Mouse (Mus musculus) cerebellum, adult 2 months (tissue): Measurements from ENCODE around the gene Samd13. TPM values are rescaled to one million over a fixed set of nuclear protein-coding genes. Genes with fewer than 3 reads are reported as not detected.
A peak's percentile ranks its signal among the peaks of the same experiment; 100 is the strongest.

ENCODE experiments used
- DNase-seq, 2 experiments: peaks; one replicate each; pipeline ENCODE4 v3.0.0; 2021
- H3K27ac ChIP-seq: fragments of 200-500 bp; 2 replicates; pipeline ENCODE4 v1.5.1; 2012; ENCODE audit warnings: low read length, control low read depth, inconsistent platforms; ENCODE audit not compliant: insufficient read depth
- H3K27me3 ChIP-seq: fragments of 200-500 bp; 2 replicates; pipeline ENCODE4 v1.6.1; 2012; ENCODE audit warnings: inconsistent platforms, mild to moderate bottlenecking, low read length, moderate library complexity; ENCODE audit not compliant: control insufficient read depth, insufficient read depth
- H3K4me1 ChIP-seq: fragments of 200-500 bp; 2 replicates; pipeline ENCODE4 v1.6.1; 2011; ENCODE audit warnings: low read length; ENCODE audit not compliant: control insufficient read depth, insufficient read depth
- H3K4me3 ChIP-seq: fragments of 200-500 bp; replicated peaks from 2 replicates; pipeline ENCODE3; 2011; ENCODE audit warnings: mild to moderate bottlenecking, low read depth, low read length, control low read depth; ENCODE audit not compliant: insufficient read depth
- CTCF ChIP-seq: fragments of 200-500 bp; IDR thresholded peaks from 2 replicates; pipeline ENCODE4 v1.5.1; 2011; ENCODE audit warnings: low read depth, mild to moderate bottlenecking, control low read depth, low read length, moderate library complexity, borderline replicate concordance; ENCODE audit not compliant: insufficient read depth
- POLR2A ChIP-seq: fragments of 200-500 bp; IDR thresholded peaks from 2 replicates; pipeline ENCODE4 v1.6.1; 2011; ENCODE audit warnings: low read length, control low read depth, borderline replicate concordance; ENCODE audit not compliant: insufficient read depth
- WGBS: fragments of 180-500 bp; shearing (Covaris S2); methylation state at CpG from one replicate; pipeline ENCODE4 v1.1.7; 2018; 5-methylcytosine and 5-hydroxymethylcytosine counted together
- polyA plus RNA-seq: library from polyadenylated mRNA; depleted of rRNA; stranded (reverse); fragments of >200 nt; gene quantifications from 2 replicates; pipeline ENCODE4 v1.2.3, GENCODE M21; 2012

The Samd13 gene
- polyA plus RNA-seq, 1 experiment, result not detected

DNA sequence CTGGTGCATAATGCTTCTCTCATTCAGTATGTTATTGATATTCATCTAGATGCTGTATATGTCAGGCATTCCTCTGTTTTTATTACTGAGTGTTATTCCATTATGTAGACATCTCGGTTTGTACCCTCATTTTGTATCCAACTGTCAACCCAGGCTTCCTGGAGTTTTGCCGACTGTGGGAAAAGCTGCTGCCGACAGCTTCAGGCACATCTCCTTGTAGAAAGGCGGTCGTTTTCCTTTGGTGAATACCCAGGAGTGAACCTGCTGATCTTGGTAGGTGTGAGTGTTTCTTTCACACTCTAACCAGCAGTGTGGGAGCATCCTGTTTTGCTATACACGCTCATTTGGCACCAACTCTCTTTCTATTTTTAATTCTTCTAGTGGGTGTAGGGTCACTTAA is 24.4 kb downstream of the Samd13 start:
- DNase-seq, result no peak
- no peak for TF ChIP-seq CTCF
- no peak for TF ChIP-seq POLR2A
- 14% methylated on average over 6 of the region's 6 CpGs for WGBS
- Histone ChIP-seq H3K27me3 (no peaks in the 10 kb centered on the region), H3K27ac (no peak overlapping the region), H3K4me1 (peaks cover 9% of the 10 kb centered on the region), H3K4me3 (no peak overlapping the region)

DNA sequence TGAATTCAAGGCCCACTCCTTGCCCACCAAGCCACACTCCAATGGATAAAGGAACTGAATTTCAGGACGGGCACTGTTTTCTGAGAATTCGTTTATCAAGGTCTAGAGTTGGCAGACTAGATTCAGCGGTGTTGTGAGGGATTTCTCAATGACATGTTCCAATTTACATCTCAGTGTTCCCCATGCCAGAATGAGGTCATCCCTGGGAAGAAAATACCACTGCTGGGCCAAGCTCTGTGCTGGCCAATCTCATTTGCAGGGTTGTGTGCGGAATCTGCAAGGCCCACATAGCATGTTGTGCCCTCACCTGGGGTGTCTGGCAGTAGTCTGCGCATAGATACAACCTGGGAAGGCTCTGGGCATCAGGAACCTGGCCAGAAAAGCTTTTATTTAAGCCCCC is 26.1 kb downstream of the Samd13 start:
- Histone ChIP-seq H3K4me1 (peaks cover 9% of the 10 kb centered on the region), H3K27me3 (no peaks in the 10 kb centered on the region), H3K4me3 (no peak overlapping the region), H3K27ac (no peak overlapping the region)
- DNase-seq, result peak; percentile 75 to 91
- TF ChIP-seq CTCF (no peak), POLR2A (no peak)
- WGBS, result 12% methylated on average over 5 of the region's 5 CpGs

DNA sequence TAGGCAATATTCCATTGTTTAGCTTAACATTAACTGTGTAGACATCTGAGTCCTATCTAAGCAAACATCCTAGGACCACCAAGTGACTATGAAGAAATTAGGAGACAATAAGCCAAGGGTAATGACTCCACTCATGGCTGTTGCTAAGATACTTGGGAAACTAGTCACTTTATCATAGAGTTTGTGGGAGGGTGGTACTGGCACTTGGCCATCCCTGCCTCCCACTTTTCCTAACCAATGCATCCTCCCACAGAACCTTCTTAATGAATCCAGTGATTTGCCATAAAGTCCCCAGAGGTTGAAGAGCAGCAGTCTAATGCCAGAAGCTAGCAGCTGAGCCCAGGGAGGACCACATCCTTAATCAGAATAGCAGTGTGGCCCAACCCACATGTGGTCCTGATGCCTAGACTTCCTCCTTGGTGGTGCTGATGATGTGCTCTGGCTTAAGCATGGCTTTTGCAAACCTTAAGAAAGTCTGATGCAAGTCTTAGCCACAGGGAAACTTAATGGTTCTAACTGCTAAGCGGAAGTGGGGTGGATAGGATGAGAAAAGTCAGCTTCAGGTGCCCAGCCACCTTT is 27.2 kb downstream of the Samd13 start:
- DNase-seq, result no peak
- no peaks in the 10 kb centered on the region for H3K27me3 ChIP-seq
- TF ChIP-seq CTCF, result no peak
- no peak for TF ChIP-seq POLR2A
- H3K4me1 ChIP-seq, result peaks cover 9% of the 10 kb centered on the region
- WGBS, result 97% methylated on average over 1 of the region's 1 CpGs
- H3K27ac ChIP-seq, result no peak overlapping the region
- no peak overlapping the region for H3K4me3 ChIP-seq

DNA sequence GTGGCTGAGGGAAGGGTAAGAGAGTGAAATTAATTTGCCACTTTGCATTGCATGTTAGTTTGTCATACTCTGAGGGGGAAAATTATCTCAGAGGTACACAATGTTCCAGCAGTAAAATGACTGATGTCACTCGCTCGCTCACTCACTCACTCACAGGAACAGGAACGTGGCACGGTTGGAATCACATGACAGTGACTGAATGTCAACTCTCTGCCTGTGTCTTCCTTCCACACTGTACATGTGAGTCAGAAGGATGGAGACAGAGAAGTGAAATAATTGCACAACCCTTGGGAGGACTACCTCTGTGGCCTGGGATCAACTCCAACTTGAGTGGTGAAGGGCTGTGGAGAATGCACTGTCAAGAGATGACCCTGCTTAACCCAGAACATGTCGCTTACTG is 28.0 kb downstream of the Samd13 start:
- TF ChIP-seq CTCF (no peak), POLR2A (no peak)
- no peak for DNase-seq

DNA sequence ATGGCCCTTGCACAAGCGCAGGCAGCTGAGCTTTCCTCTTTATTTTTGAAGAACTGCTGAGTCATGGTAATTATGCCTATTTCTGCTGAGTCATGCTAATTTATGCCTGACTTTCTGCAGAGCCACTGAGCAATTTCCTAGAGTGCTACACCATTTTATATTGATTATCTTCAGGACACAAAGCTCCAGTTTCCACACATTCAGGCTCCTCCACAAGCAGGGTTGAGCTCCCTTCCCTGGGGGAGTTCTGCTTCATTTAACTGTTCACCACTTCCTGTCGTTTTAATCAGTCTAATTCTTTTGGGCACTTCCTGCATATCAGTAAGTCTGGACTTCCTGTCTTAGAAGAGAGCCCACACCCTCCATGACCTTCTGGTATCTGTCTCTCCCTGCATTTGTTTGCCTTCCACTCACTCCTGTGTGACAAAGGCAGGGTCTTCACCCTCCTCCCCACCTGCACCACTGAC is 30.2 kb downstream of the Samd13 start:
- H3K4me1 ChIP-seq, result peaks cover under 1% of the 10 kb centered on the region; the same call in 1 of the 2 replicates
- WGBS, result 70% methylated on average over 2 of the region's 2 CpGs
- no peak for TF ChIP-seq POLR2A
- TF ChIP-seq CTCF, result no peak
- DNase-seq, result no peak
- no peaks in the 10 kb centered on the region for H3K27me3 ChIP-seq
- no peak overlapping the region for H3K4me3 ChIP-seq
- no peak overlapping the region for H3K27ac ChIP-seq

More for the DNA sequence above, 28.0 kb downstream of the Samd13 start:
- H3K4me3 ChIP-seq, result no peak overlapping the region
- H3K4me1 ChIP-seq, result peaks cover 9% of the 10 kb centered on the region
- no peak overlapping the region for H3K27ac ChIP-seq
- 94% methylated on average over 5 of the region's 5 CpGs for WGBS
- no peaks in the 10 kb centered on the region for H3K27me3 ChIP-seq

DNA sequence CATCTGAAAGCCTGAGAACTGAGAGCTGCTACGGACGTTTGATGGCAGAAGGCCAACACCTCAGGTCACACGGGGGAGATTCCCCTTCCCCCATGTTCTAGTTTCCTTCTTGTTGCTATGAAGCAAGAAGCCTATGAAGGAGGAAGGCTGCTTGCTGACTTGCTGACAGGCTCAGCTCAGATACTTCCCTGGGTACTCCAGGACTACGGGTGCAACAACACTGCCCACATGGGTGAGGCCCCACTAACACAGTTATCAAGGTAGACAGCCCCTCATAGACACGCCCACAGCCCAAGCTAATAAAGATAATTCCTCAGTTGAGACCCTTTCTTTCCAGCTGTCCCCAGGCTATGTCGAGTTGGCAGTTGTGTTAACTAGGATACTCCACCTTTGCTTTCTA is 31.7 kb downstream of the Samd13 start:
- H3K4me3 ChIP-seq, result no peak overlapping the region
- no peak overlapping the region for H3K27ac ChIP-seq
- H3K27me3 ChIP-seq, result no peaks in the 10 kb centered on the region
- TF ChIP-seq POLR2A (no peak), CTCF (no peak)
- WGBS, result 42% methylated on average over 6 of the region's 6 CpGs
- no peak for DNase-seq
- H3K4me1 ChIP-seq, result no peaks in the 10 kb centered on the region

DNA sequence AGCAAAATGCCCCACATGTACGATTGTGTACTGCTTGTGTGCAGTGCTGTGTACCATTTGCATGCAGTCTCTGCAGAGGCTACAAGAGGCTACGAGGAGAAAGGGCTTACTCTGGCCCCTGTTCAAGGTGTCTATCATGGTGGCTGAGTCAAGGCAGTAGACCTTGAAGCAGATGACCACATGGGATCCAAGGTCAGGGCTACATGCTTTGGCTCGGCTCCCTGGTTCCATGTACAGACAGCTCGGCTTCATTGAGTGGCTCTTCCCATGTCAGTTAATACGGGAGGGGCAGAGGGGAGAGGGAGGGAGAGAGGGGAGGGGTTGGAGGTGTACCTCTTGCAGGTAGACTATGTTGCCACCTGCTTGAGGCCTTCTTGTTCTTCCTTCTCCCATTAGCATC is 33.0 kb downstream of the Samd13 start:
- H3K27me3 ChIP-seq, result no peaks in the 10 kb centered on the region
- H3K4me1 ChIP-seq, result no peaks in the 10 kb centered on the region
- no peak for DNase-seq
- H3K27ac ChIP-seq, result no peak overlapping the region
- no peak for TF ChIP-seq POLR2A
- TF ChIP-seq CTCF, result no peak
- no peak overlapping the region for H3K4me3 ChIP-seq
- 79% methylated on average over 5 of the region's 5 CpGs for WGBS

DNA sequence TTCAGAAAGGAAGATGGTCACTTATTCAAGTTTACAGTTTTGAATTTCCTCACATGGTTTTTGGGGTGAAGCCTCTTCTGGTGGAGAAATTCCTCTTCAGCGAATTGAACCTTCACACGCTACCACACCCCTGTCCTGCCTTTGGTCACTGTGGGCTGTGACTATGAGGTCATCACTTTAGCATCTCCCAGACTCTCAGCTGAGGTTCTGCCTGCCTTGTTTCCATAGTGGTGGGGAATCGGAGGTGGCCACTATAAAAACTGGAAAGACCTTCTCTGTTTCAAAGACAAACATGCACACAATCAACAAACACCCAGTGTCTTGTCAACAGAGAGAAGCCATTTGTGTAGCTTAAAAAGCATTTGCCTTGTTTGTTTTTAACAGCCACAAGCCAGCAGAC is 34.2 kb downstream of the Samd13 start, which contains the start of gene 4930503B20Rik:
TSS of gene 4930503B20Rik (minus strand) at position 101 of the 400 bp plus-strand sequence.
- TF ChIP-seq POLR2A (no peak), CTCF (no peak)
- Histone ChIP-seq H3K27me3 (no peaks in the 10 kb centered on the region), H3K4me3 (no peak within 1 kb of the TSS), H3K27ac (no peak within 1 kb of the TSS), H3K4me1 (no peaks in the 10 kb centered on the region)
- no peak for DNase-seq
- 93% methylated on average over 3 of the region's 3 CpGs for WGBS

DNA sequence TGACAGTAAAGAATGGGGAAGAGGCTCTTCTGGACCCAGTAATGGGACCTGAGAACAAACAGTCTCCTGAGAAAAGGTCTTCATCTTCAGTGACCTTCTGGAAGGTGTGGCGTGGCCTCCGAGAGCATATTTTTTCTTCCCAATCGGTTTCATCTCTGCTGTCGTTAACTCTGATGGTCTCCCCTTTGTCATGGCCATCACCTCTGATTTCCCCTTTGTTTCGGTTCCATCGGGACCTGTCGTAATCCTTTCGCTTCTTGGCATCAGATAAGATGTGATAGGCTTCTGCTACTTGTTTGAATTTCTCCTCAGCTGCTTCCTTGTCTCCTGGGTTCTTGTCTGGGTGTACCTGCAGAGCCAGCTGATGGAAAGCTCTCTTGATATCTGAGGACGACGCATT is 34.7 kb downstream of the Samd13 start:
- TF ChIP-seq CTCF, result no peak
- TF ChIP-seq POLR2A, result no peak
- WGBS, result 92% methylated on average over 10 of the region's 10 CpGs
- Histone ChIP-seq H3K27me3 (no peaks in the 10 kb centered on the region), H3K27ac (no peak overlapping the region), H3K4me3 (no peak overlapping the region), H3K4me1 (no peaks in the 10 kb centered on the region)
- DNase-seq, result no peak
